Mouse (Mus musculus): ENCODE results near the gene Gm11487.
A peak's percentile ranks its signal among the peaks of the same experiment; 100 is the strongest.
"Not testable (repeated sequence)": the region's sequence is repeated elsewhere in the genome, so short reads cannot be mapped to it uniquely, and the experiment has no call there.

The Gm11487 gene

GRCm38 (mm10) chr4:73404972-73405371, at the start of gene Gm11487:
Gene Gm11487 (minus strand): TSS chr4:73405072.
- DNase-seq = not testable (repeated sequence)

DNA sequence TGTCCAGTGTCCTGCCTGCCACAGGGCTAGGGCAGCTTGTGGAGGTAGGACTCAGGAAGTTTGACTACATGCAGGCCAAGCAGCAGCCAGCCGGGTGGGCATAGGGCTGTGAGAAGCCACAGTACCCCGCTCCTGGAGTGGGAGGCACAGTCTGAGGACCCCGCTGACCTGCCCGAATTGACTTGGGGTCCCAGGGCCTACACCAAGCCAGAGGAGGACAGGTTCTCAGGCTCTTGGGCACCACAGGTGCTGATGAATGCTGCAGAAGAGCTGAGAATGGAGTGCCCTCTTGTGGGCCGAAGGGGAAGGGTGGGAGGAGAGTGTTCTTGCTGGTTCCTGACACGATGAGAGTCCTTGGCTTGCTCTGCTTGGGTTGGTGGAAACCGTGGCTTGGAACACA, 39.8 kb upstream of the Gm11487 start:
- peak; percentile 6 for DNase-seq

GRCm38 (mm10) chr4:73442568-73442967, 37.7 kb upstream of the Gm11487 start:
- no peak for DNase-seq

DNA sequence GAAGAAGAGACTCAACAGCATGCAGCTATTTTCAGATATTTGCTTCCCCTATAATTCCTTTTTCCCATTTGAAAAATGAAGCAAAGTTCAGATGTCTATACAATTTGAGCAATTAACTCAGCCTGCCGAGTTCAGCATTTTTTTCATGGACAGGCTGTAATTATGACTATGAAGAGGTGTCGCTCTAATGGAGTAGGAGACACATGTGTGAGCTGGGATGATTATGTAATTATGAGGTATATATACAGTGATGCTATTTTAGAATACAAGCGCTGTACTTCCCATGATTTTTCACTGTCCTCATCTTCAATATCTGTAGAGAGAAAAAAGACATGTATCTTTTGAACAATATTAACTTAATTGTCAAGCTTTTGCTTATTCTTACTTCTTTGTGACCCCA, 21.0 kb upstream of the Gm11487 start:
- DNase-seq = peak; percentile 0

DNA sequence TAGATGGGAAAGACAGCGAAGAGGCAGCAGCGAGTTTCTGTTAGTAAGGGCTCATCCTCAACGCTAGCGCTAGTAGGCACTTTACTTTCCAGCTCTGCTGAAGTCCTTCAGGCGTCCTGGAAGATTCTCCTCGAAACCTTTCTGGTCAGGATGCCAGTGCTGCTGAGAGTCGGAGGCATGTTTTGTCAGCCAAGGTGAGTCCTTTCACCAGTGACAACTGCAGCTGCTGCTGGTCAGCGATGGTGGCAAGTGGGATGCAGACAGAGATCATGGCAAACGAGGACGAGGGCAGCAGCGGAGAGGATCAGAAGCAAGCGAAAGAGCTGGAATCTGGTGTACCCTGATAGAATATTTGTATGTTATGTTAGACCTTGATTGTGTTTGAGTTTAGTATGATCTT, 18.2 kb upstream of the Gm11487 start:
- DNase-seq = no peak

- no peak for DNase-seq
Observed at GRCm38 (mm10) chr4:73366534-73366933, 38.3 kb downstream of the Gm11487 start.
